Mouse (Mus musculus) thymus, adult 2 months (tissue): ENCODE measurements around the gene Gphn. TPM values are rescaled to one million over a fixed set of nuclear protein-coding genes. Genes with fewer than 3 reads are reported as not detected.

Source experiments
- DNase-seq: peaks from one replicate; pipeline ENCODE4 v3.0.0; 2021
- H3K27ac ChIP-seq: fragments of 200-500 bp; 2 replicates; pipeline ENCODE4 v1.5.1; 2012; ENCODE audit warnings: low read length, control low read depth; ENCODE audit not compliant: control insufficient read depth, insufficient read depth
- H3K27me3 ChIP-seq: fragments of 200-500 bp; 2 replicates; pipeline ENCODE4 v1.6.1; 2012; ENCODE audit warnings: mild to moderate bottlenecking, low read length, moderate library complexity, mixed read lengths; ENCODE audit not compliant: control insufficient read depth, insufficient read depth
- H3K36me3 ChIP-seq: fragments of 200-500 bp; 2 replicates; pipeline ENCODE4 v1.6.1; 2012; ENCODE audit warnings: mild to moderate bottlenecking, low read length, moderate library complexity; ENCODE audit not compliant: control insufficient read depth, insufficient read depth
- H3K4me1 ChIP-seq: fragments of 200-500 bp; replicated peaks from 2 replicates; pipeline ENCODE4 v1.6.1; 2012; ENCODE audit warnings: low read length; ENCODE audit not compliant: control insufficient read depth, insufficient read depth
- H3K4me3 ChIP-seq: fragments of 200-500 bp; 2 replicates; pipeline ENCODE4 v1.5.1; 2012; ENCODE audit warnings: mild to moderate bottlenecking, low read length, control low read depth, moderate library complexity; ENCODE audit not compliant: control insufficient read depth, insufficient read depth
- CTCF ChIP-seq: fragments of 200-500 bp; IDR thresholded peaks from 2 replicates; pipeline ENCODE4 v1.5.1; 2012; ENCODE audit warnings: mild to moderate bottlenecking, control low read depth, low read length, moderate library complexity, borderline replicate concordance; ENCODE audit not compliant: control insufficient read depth, poor library complexity, insufficient read depth; ENCODE audit errors: extremely low read depth
- POLR2A ChIP-seq: fragments of 200-500 bp; IDR thresholded peaks from 2 replicates; pipeline ENCODE4 v1.6.1; 2012; ENCODE audit warnings: mild to moderate bottlenecking, low read length, control low read depth, moderate library complexity; ENCODE audit not compliant: control insufficient read depth, poor library complexity, insufficient read depth; ENCODE audit errors: extremely low read depth
- WGBS: fragments of 180-500 bp; shearing (Covaris S2); methylation state at CpG from one replicate; pipeline ENCODE4 v1.1.7; 2018; 5-methylcytosine and 5-hydroxymethylcytosine counted together
- polyA plus RNA-seq: library from polyadenylated mRNA; depleted of rRNA; stranded (reverse); fragments of >200 nt; gene quantifications from 2 replicates; pipeline ENCODE4 v1.2.3, GENCODE M21; 2012

Gene Gphn
- polyA plus RNA-seq, 1 experiment = 8.2 TPM

DNA sequence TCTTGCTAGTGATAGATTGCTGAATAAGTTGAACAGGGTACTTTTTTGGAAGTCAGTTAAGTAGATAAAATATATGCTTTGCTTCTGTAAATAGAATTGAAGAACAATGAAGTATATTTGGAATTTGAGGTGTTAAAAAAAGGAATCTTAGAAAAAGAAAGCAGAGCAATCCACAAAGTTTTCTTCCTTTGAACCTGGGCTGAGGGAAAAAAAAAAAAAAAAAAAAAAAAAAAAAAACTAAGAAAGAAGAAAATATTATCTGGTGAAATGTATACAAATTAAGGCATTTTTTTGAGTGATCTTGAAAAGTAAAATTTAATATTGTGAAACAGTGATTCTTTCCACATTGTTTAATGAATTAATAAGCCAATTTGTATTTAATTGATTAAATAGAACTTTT is 6.4 kb downstream of the Gphn start:
- no peak for DNase-seq
- Histone ChIP-seq H3K4me1 (no peaks in the 10 kb centered on the region), H3K4me3 (no peak overlapping the region), H3K27me3 (no peaks in the 10 kb centered on the region), H3K36me3 (no peaks in the 10 kb centered on the region), H3K27ac (no peak overlapping the region)
- TF ChIP-seq CTCF (no peak), POLR2A (no peak)

DNA sequence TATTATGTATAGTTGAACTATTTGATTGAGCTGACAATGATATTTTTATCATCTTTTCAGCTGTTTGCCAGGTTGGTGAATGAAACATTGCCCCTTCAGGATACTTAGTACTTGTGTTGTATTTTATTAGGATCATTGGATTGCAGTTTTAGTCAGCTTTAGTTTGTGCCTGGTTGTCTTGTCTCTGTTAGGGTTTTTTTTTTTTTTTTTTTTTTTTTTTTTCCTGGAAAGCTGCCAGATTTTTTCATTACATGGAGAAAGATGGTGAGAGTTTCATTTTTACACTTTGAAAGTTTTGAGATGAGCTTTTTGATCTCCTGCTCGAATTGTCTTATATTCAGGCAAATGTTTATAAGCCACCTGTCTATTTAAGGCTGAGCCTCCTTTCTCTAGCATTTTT is 22.2 kb downstream of the Gphn start:
- Histone ChIP-seq H3K4me3 (no peak overlapping the region), H3K36me3 (no peaks in the 10 kb centered on the region), H3K27ac (no peak overlapping the region), H3K4me1 (no peaks in the 10 kb centered on the region), H3K27me3 (no peaks in the 10 kb centered on the region)
- TF ChIP-seq POLR2A = no peak
- TF ChIP-seq CTCF = no peak
- 5% methylated on average over 1 of the region's 1 CpGs for WGBS
- DNase-seq = no peak

DNA sequence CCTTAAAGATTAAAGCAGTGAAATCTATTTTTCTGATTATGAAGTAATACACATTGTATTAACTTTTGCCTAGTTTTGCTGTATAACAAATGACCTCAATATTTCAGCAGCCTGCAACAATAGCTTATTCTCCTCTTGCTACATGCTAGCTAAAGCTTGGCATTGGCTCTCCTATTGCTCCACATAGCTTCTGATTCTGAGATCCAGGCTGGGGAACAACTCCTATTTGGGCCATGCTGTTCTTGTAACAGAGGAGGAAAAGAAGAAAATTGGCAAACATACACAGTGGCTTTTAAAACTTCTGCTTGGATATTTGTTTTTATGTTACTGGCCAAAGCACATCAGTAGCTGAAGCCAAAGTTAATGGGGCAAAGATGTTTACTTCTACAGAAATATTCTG is 23.0 kb downstream of the Gphn start:
- Histone ChIP-seq H3K4me3 (no peak overlapping the region), H3K4me1 (no peaks in the 10 kb centered on the region), H3K27me3 (no peaks in the 10 kb centered on the region), H3K36me3 (no peaks in the 10 kb centered on the region), H3K27ac (no peak overlapping the region)
- DNase-seq = no peak
- TF ChIP-seq POLR2A (no peak), CTCF (no peak)

- no peaks in the 10 kb centered on the region for H3K4me1 ChIP-seq
- 79% methylated on average over 2 of the region's 2 CpGs for WGBS
- H3K27ac ChIP-seq = no peak overlapping the region
- no peak for TF ChIP-seq POLR2A
- TF ChIP-seq CTCF = no peak
- H3K27me3 ChIP-seq = no peaks in the 10 kb centered on the region
- H3K4me3 ChIP-seq = no peak overlapping the region
- H3K36me3 ChIP-seq = no peaks in the 10 kb centered on the region
- DNase-seq = no peak
Measured at GRCm38 (mm10) chr12:78277386-78277785, 51.2 kb downstream of the Gphn start.

- DNase-seq = no peak
- Histone ChIP-seq H3K4me1 (no peaks in the 10 kb centered on the region), H3K36me3 (no peaks in the 10 kb centered on the region), H3K27ac (no peak overlapping the region), H3K4me3 (no peak overlapping the region), H3K27me3 (no peaks in the 10 kb centered on the region)
- WGBS = 96% methylated on average over 1 of the region's 1 CpGs
- TF ChIP-seq POLR2A (no peak), CTCF (no peak)
Measured at GRCm38 (mm10) chr12:78290384-78290783, 64.2 kb downstream of the Gphn start.

DNA sequence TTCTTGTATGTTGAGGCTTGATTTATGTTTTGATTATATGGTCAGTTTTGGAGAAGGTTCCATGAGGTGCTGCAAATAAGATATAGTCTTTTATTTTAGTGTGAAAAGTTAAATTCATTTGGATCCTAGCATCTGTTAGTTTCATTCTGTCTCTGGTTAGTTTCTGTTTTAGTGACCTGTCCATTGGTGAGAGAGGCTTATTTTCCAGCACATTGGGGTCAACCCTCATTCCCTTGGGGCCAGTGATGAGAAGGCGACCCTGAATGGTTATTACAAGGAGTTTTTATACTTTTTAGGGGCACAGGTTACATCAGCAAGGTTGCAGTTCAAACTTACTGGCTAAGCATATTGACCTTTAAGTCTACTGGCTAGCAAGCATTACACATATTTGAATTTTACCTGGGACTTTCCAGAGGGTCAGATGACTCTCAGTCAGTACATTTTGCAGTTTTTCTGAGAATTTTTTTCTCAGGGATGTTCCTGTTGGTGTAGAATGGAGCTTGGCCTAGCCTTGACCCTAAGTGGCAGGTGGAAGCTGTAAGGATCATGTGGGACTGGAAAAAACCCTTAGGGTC is 72.7 kb downstream of the Gphn start:
- TF ChIP-seq CTCF (no peak), POLR2A (no peak)

DNA sequence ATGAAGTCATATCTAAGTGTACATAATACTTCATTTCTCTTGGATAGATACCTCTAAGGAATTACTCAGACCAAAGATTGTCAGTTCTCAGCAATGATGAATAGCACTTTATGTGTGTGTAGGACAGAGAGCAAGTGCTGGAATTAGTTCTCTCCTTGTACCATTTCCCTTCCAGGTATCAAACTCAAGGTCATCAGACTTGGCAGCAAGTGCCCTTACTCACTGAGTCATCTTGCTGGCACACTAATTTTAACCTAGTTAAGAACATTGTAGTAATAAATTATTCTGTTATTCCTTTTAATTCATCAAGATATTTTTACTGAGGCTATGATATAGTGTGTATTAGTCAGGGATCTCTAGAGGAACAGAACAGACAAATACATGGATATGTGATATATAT is 88.9 kb downstream of the Gphn start:
- no peak for TF ChIP-seq POLR2A
- TF ChIP-seq CTCF = no peak
- no peak for DNase-seq
- Histone ChIP-seq H3K4me1 (no peaks in the 10 kb centered on the region), H3K36me3 (no peaks in the 10 kb centered on the region), H3K4me3 (no peak overlapping the region), H3K27ac (no peak overlapping the region), H3K27me3 (no peaks in the 10 kb centered on the region)

More for the DNA sequence above, 72.7 kb downstream of the Gphn start:
- WGBS = 91% methylated on average over 1 of the region's 1 CpGs
- DNase-seq = no peak
- H3K4me1 ChIP-seq = no peaks in the 10 kb centered on the region; the same call in 1 of the 2 replicates
- no peaks in the 10 kb centered on the region for H3K36me3 ChIP-seq
- no peak overlapping the region for H3K4me3 ChIP-seq
- no peak overlapping the region for H3K27ac ChIP-seq
- no peaks in the 10 kb centered on the region for H3K27me3 ChIP-seq
